Mouse (Mus musculus) NIH3T3 (cell line): Measurements from ENCODE around the gene Ndp.
A peak's percentile ranks its signal among the peaks of the same experiment; 100 is the strongest.

ENCODE experiments used
- DNase-seq: peaks from one replicate; pipeline ENCODE4 v3.0.0-alpha.2; 2012; ENCODE audit warnings: low read depth

The Ndp gene

DNA sequence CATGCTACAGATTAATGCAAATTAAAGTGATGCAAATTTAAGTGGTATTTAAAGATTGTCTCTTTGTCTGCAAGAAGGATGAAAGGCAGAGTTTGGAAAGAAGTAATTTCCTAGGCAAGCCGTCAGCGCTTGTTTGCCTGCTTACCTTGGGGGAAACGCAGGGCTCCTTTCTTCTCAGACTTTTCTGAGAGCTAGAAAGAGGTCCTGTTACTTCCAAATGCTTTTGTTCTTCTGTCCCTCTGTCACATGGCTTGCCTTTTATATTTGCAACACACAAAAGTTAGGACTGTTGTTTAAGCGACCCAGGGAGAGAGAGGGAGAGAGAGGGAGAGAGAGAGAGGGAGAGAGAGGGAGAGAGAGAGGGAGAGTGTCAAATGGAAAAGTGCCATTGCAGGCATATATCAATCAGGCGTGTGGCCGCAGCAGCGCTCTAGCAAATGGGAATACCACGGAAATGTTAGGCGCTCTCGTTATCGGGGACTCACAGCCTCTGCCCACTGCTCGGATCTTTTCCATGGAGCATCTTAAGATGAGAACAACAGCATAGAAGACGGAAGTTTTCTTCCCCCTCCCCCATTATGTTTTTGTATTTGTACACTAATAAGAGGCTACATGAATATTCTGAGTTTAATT is at the start of gene Ndp:
Gene Ndp, minus strand, starts transcription at position 534 of the 633 bp plus-strand sequence.
- no peak for DNase-seq

DNA sequence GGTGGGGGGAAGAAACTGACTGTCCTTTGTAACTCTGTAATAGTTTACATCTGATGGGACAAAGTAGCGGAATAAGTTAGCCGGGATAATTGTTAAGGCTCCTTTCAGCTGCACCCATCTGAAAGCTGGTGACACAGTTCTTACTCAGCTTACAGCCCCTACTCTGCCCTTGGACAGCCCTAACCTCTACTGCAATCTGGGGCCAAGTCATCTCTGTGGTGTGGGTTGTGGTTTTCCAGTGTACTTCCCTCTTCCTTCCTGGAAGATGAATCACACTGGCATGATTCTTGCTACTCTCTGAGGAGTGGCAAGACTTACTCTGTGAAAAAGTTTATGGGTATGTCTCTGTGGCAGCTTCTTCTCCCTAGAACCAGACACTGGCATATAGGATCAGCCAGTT is 43.2 kb upstream of the Ndp start:
- DNase-seq = peak; percentile 16

DNA sequence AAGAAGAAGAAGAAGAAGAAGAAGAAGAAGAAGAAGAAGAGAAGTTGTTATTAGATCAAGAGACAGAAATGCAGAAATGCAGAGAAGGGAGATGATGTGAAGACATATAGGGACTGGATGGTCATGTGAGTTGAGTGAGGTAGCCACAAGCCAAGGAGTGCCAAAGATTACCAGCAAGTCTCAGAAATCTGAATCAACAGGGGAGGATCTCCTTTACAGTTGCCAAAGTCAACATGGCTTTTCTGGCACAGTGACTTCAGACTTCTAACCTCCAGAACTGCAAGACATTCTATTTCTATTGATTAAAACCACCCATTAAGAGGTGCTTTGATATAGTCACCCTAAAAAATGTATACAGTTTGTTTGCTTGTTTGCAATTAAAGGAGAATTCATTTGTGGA is 6.4 kb upstream of the Ndp start:
- DNase-seq = peak; percentile 4

DNA sequence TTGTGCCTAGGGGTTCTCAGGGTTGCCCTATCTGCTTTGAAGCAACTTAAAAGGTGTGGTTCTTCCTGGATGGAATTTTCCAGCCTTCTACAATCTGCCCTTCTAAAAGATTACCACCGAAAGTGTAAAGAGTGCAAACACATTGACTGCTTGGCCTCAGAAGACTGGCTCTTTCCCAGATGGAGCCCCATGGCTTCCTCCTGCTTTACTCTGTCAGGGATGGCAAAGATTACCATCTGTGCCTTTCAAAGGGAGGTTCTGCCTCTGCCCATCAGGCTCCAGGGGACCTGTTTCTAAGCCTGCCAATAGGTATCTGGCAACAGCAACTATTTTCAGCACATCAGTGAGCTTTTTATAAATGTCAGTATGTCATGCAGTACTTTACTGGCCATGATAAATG is 1.5 kb upstream of the Ndp start:
- DNase-seq = no peak

DNA sequence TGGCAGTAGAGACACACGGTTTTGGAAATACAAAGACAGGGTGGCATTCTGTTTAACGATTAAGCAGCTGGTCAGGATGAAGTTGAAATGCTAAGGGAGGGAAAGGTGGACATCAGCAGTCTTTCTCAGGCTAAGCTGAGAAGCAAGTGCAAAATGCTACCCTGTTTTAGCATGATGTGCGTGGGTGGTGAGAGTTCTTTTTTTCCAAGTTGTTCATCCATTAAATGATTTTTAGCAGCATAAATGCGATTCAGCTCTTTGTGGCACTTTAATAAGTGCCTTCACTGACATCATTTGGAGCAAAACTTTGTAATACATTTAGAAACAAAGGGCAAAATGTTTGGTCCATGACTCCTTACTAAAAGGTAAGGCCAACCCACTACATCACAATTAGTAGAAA is 337 bp upstream of the Ndp start:
- DNase-seq = no peak

DNA sequence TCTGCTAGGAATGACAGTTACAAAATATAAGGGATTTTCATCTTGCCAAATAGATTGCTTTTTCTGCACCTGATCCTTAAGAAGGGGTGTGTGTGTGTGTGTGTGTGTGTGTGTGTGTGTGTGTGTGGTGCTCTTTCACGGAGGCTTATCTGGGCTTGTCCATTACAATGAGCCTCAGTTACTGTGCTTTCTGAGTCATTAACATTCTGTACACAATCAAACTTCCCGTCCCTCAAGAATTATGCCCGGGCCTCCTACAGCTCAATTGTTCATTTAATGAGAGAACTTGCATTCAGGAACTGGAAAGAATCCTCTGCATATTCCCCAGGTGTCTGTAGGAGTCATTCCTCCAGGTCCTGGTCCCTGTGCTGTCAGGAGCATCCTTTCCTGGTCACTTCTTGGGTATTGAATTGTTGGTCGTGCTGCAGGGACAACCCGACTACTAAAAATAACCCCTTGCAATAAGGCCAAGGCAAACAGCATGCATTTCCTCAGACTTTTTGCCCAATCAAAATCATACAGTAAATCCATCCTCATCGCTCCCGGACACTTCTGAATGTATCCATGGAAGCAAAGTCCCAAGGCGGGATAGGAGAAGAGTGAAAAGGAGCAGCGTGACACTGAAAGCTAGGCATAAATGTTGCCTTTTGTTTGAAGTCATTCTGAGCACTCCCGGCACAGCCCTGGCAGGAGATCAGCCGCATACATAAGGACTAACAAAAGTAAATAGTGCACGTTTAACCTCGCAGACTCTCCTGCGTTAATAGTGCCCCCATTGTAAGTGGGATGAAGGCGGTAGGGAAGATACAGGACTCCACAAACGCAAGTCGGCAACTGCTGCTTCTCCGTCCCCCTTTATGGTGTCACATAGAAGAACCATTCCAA is 1.1 kb downstream of the Ndp start:
- no peak for DNase-seq

GRCm38 (mm10) chrX:16908652-16909051 is 2.9 kb downstream of the Ndp start:
- DNase-seq = peak; percentile 19

- DNase-seq = no peak
Measured at GRCm38 (mm10) chrX:16907554-16907953, 4.0 kb downstream of the Ndp start.

- DNase-seq = peak; percentile 64
Measured at GRCm38 (mm10) chrX:16894377-16895175, 17.0 kb downstream of the Ndp start.

DNA sequence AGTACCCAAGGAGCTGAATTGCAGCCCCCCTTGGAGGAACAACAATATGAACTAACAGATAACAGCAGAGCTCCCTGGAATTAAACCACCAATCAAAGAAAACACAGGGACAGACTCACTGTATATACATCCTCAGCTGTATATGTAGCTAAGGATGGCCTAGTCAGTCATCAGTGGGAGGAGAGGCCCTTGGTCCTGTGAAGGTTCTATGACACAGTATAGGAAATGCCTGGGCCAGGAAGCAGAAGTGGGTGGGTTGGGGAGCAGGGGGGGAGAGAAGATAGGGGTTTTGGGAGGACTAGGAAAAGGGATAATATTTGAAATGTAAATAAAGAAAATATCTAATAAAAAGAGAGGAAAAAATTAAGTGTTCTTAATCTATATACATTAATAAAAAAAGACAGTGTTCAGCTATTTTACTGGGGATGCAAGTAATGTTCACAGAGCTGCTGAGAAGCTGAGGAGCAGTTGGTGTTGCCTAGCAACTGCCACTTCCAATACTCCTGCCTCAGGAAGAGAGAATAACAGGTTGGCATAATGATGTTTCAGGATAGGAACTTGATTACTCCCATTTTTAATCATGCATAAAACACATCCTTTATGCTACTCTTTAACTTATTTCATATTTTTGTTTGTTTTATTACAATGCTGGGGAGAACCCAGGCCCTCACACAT is 43.8 kb downstream of the Ndp start:
- DNase-seq = no peak

DNA sequence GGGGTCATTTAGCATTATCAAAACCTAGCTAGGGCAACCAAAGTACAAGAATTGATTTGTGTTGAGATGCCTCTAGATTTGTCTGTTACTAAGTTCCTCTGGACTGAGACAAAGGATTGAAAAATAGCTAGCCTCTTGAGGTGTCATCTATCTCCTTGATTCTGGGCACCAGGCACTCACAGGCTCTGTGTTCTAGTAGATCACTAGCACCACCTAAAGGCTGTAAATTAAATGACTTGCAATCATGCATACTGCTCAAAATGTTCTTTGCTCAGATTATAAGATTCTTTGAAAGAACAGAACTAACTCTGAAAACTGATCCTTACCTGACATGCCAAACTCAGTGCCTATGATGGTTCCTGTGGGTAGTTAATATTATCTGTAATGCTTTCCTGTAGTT is 51.3 kb downstream of the Ndp start:
- DNase-seq = peak; percentile 29

GRCm38 (mm10) chrX:16846034-16846433 is 65.5 kb downstream of the Ndp start:
- no peak for DNase-seq

GRCm38 (mm10) chrX:16841443-16841842 is 70.1 kb downstream of the Ndp start:
- no peak for DNase-seq

DNA sequence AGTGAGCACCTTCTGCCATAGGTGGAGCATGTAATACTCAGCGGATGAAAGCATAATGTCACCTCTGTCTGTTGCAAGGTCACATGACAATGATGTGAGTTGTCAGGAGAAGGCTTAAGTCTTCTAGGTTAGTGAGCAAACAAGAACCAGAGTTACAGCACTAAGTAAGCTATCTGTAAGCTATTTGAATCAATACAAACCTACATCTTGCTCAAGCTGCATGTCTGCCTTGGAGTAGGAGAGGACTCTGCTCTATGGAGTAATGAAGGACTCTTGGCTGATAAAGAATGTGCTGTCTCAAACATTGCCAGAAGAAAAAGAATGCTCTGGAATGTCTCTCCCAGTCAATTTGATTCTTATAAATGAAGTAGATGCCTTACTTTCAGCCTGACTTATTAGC is 74.3 kb downstream of the Ndp start:
- DNase-seq = no peak

DNA sequence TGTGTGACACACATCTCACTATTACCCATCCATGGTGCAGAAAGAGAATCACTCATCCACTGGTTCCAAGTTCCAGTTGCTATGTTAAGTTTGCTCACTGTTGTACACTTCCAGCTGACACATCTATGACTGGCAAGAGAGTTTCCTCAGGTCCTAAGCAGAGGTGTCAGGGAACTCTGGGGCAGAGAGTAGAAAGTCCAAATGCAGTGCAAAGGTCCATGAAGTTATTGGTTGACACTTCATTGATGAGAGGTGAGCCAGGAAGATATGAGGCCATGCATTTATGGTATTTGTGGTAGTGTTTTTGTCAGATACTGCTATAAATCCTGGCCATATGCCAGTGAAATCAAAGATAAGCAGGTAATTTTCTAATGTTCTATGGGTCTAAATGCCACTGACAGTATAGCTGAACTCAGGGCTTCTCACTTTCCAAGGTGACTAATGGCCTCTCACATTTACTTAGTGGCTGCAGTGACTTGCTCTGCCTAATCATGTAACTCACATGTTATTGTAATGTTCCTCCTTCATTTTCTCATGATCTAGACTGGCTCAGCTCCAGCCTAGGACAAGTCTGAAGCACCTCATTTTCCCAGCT is 75.0 kb downstream of the Ndp start:
- no peak for DNase-seq
